Mouse (Mus musculus): ENCODE data around the gene Neurl1a. TPM values are rescaled to one million over a fixed set of nuclear protein-coding genes. Genes with fewer than 3 reads are reported as not detected.

The Neurl1a gene
- polyA plus RNA-seq, 1 experiment: 10.1 TPM

GRCm38 (mm10) chr19:47248906-47249568 is 70.4 kb downstream of the Neurl1a start:
- 75% methylated on average over 16 of the region's 16 CpGs for WGBS
- H3K4me3 ChIP-seq (replicated peaks; ENCODE audit: extremely low read depth, low read depth, low read length): no peak overlapping the region
- no peak for DNase-seq
- no peak for TF ChIP-seq POLR2A (IDR thresholded peaks at IDR 0.05; ENCODE audit: borderline replicate concordance, extremely low read depth, low read depth, low read length)
- no peak for TF ChIP-seq CTCF (IDR thresholded peaks at IDR 0.05; ENCODE audit: insufficient read depth, low read length)
- peaks cover 2% of the 10 kb centered on the region for H3K4me1 ChIP-seq (ENCODE audit: control insufficient read depth, insufficient read depth, low read length)

GRCm38 (mm10) chr19:47250931-47251330 is 72.3 kb downstream of the Neurl1a start:
- no peak for TF ChIP-seq POLR2A (IDR thresholded peaks at IDR 0.05; ENCODE audit: borderline replicate concordance, extremely low read depth, low read depth, low read length)
- TF ChIP-seq CTCF (IDR thresholded peaks at IDR 0.05; ENCODE audit: insufficient read depth, low read length): no peak
- Histone ChIP-seq H3K4me3 (replicated peaks; ENCODE audit: extremely low read depth, low read depth, low read length) (no peak overlapping the region), H3K4me1 (ENCODE audit: control insufficient read depth, insufficient read depth, low read length) (peaks cover 2% of the 10 kb centered on the region)
- WGBS: 70% methylated on average over 6 of the region's 6 CpGs
- DNase-seq: no peak

- 4% methylated on average over 87 of the region's 90 CpGs for WGBS
- Histone ChIP-seq H3K4me3 (replicated peaks; ENCODE audit: extremely low read depth, low read depth, low read length) (no peak overlapping the region), H3K4me1 (ENCODE audit: control insufficient read depth, insufficient read depth, low read length) (no peaks in the 10 kb centered on the region)
- TF ChIP-seq CTCF (IDR thresholded peaks at IDR 0.05; ENCODE audit: insufficient read depth, low read length) (no peak), POLR2A (IDR thresholded peaks at IDR 0.05; ENCODE audit: borderline replicate concordance, extremely low read depth, low read depth, low read length) (no peak)
- DNase-seq: no peak
These were observed 74.5 kb downstream of the Neurl1a start for GRCm38 (mm10) chr19:47253053-47253628.

GRCm38 (mm10) chr19:47255036-47255435 is 76.4 kb downstream of the Neurl1a start:
- Histone ChIP-seq H3K4me1 (ENCODE audit: control insufficient read depth, insufficient read depth, low read length) (no peaks in the 10 kb centered on the region), H3K4me3 (replicated peaks; ENCODE audit: extremely low read depth, low read depth, low read length) (no peak overlapping the region)
- TF ChIP-seq POLR2A (IDR thresholded peaks at IDR 0.05; ENCODE audit: borderline replicate concordance, extremely low read depth, low read depth, low read length) (no peak), CTCF (IDR thresholded peaks at IDR 0.05; ENCODE audit: insufficient read depth, low read length) (no peak)
- DNase-seq: no peak
- WGBS: 28% methylated on average over 2 of the region's 2 CpGs

- TF ChIP-seq POLR2A (IDR thresholded peaks at IDR 0.05; ENCODE audit: borderline replicate concordance, extremely low read depth, low read depth, low read length) (no peak), CTCF (IDR thresholded peaks at IDR 0.05; ENCODE audit: insufficient read depth, low read length) (no peak)
- Histone ChIP-seq H3K4me3 (replicated peaks; ENCODE audit: extremely low read depth, low read depth, low read length) (no peak overlapping the region), H3K4me1 (ENCODE audit: control insufficient read depth, insufficient read depth, low read length) (no peaks in the 10 kb centered on the region)
- 51% methylated on average over 6 of the region's 6 CpGs for WGBS
- no peak for DNase-seq
These were observed 77.3 kb downstream of the Neurl1a start for GRCm38 (mm10) chr19:47255919-47256318.

GRCm38 (mm10) chr19:47259581-47259980 is 81.0 kb downstream of the Neurl1a start:
- H3K4me3 ChIP-seq (replicated peaks; ENCODE audit: extremely low read depth, low read depth, low read length): no peak overlapping the region
- no peaks in the 10 kb centered on the region for H3K4me1 ChIP-seq (ENCODE audit: control insufficient read depth, insufficient read depth, low read length)
- 20% methylated on average over 5 of the region's 5 CpGs for WGBS
- peak; percentile 74 for TF ChIP-seq CTCF (IDR thresholded peaks at IDR 0.05; ENCODE audit: insufficient read depth, low read length)
- no peak for TF ChIP-seq POLR2A (IDR thresholded peaks at IDR 0.05; ENCODE audit: borderline replicate concordance, extremely low read depth, low read depth, low read length)
- no peak for DNase-seq

GRCm38 (mm10) chr19:47261196-47261595 is 82.6 kb downstream of the Neurl1a start:
- TF ChIP-seq POLR2A (IDR thresholded peaks at IDR 0.05; ENCODE audit: borderline replicate concordance, extremely low read depth, low read depth, low read length): no peak
- no peak for TF ChIP-seq CTCF (IDR thresholded peaks at IDR 0.05; ENCODE audit: insufficient read depth, low read length)
- no peak for DNase-seq
- Histone ChIP-seq H3K4me1 (ENCODE audit: control insufficient read depth, insufficient read depth, low read length) (peaks cover 4% of the 10 kb centered on the region; the same call in 1 of the 2 replicates), H3K4me3 (replicated peaks; ENCODE audit: extremely low read depth, low read depth, low read length) (no peak overlapping the region)
- 75% methylated on average over 8 of the region's 8 CpGs for WGBS

GRCm38 (mm10) chr19:47263621-47264020 is 85.0 kb downstream of the Neurl1a start:
- H3K4me3 ChIP-seq (replicated peaks; ENCODE audit: extremely low read depth, low read depth, low read length): no peak overlapping the region
- no peak for DNase-seq
- WGBS: 90% methylated on average over 8 of the region's 8 CpGs
- TF ChIP-seq CTCF (IDR thresholded peaks at IDR 0.05; ENCODE audit: insufficient read depth, low read length) (no peak), POLR2A (IDR thresholded peaks at IDR 0.05; ENCODE audit: borderline replicate concordance, extremely low read depth, low read depth, low read length) (no peak)
- peaks cover 9% of the 10 kb centered on the region for H3K4me1 ChIP-seq (ENCODE audit: control insufficient read depth, insufficient read depth, low read length)

GRCm38 (mm10) chr19:47264322-47265092 is 85.9 kb downstream of the Neurl1a start:
- TF ChIP-seq CTCF (IDR thresholded peaks at IDR 0.05; ENCODE audit: insufficient read depth, low read length) (peak; percentile 96), POLR2A (IDR thresholded peaks at IDR 0.05; ENCODE audit: borderline replicate concordance, extremely low read depth, low read depth, low read length) (0 out of 2 replicates have a peak, but pooled peaks have one; percentile 3)
- Histone ChIP-seq H3K4me1 (ENCODE audit: control insufficient read depth, insufficient read depth, low read length) (peaks cover 9% of the 10 kb centered on the region), H3K4me3 (replicated peaks; ENCODE audit: extremely low read depth, low read depth, low read length) (no peak overlapping the region)
- 48% methylated on average over 11 of the region's 11 CpGs for WGBS
- DNase-seq: peak; percentile 71
